Mouse (Mus musculus) myocyte (in vitro differentiated cells): ENCODE measurements around the gene Gm11213. TPM values are rescaled to one million over a fixed set of nuclear protein-coding genes. Genes with fewer than 3 reads are reported as not detected.

Source experiments
- H3K27me3 ChIP-seq: one replicate; pipeline ENCODE4 v1.6.1; 2011; ENCODE audit not compliant: control insufficient read depth, insufficient read depth, insufficient read length
- H3K36me3 ChIP-seq: one replicate; pipeline ENCODE4 v1.6.1; 2011; ENCODE audit not compliant: control insufficient read depth, insufficient read depth
- H3K4me2 ChIP-seq: one replicate; pipeline ENCODE4 v1.6.1; 2011; ENCODE audit warnings: low read depth, control low read depth
- H3K4me3 ChIP-seq: one replicate; pipeline ENCODE4 v1.5.1; 2011; ENCODE audit warnings: mild to moderate bottlenecking, control low read depth, moderate library complexity
- H3K79me2 ChIP-seq: one replicate; pipeline ENCODE4 v1.6.1; 2011; ENCODE audit not compliant: control insufficient read depth, insufficient read depth
- H3ac ChIP-seq: one replicate; pipeline ENCODE4 v1.6.1; 2011; ENCODE audit not compliant: control insufficient read depth, insufficient read length
- CEBPB ChIP-seq: IDR thresholded peaks from 2 replicates; pipeline ENCODE4 v1.6.1; 2011; ENCODE audit warnings: mild to moderate bottlenecking, moderate library complexity; ENCODE audit not compliant: poor library complexity, insufficient read depth, severe bottlenecking
- E2F4 ChIP-seq: IDR thresholded peaks from one replicate; pipeline ENCODE4 v1.6.1; 2011; ENCODE audit warnings: mild to moderate bottlenecking, control low read depth, moderate library complexity; ENCODE audit not compliant: insufficient read depth
- MAX ChIP-seq: IDR thresholded peaks from one replicate; pipeline ENCODE4 v1.6.1; 2011; ENCODE audit warnings: low read depth, mild to moderate bottlenecking, control low read depth
- MYOD1 ChIP-seq, 3 experiments: IDR thresholded peaks; one replicate each; pipeline ENCODE4 v1.6.1; 2011; ENCODE audit warnings: control low read depth in 2 of 3, low read depth in 2 of 3, mild to moderate bottlenecking in 2 of 3, moderate library complexity in 1 of 3; ENCODE audit not compliant: insufficient read length in 2 of 3, control insufficient read depth in 1 of 3
- MYOG ChIP-seq, 3 experiments: IDR thresholded peaks; one replicate each; pipeline ENCODE4 v1.6.1; 2011; ENCODE audit warnings: control low read depth in 2 of 3, low read depth in 2 of 3, mild to moderate bottlenecking in 2 of 3; ENCODE audit not compliant: insufficient read length in 2 of 3, control insufficient read depth in 1 of 3, insufficient read depth in 1 of 3
- POLR2A ChIP-seq: IDR thresholded peaks from one replicate; pipeline ENCODE4 v1.6.1; 2011; ENCODE audit warnings: low read depth, mild to moderate bottlenecking, control low read depth, moderate library complexity; ENCODE audit not compliant: insufficient read length
- POLR2AphosphoS2 ChIP-seq: IDR thresholded peaks from one replicate; pipeline ENCODE4 v1.6.1; 2011; ENCODE audit warnings: low read depth, control low read depth; ENCODE audit not compliant: insufficient read length
- REST ChIP-seq: IDR thresholded peaks from one replicate; pipeline ENCODE4 v1.6.1; 2011; ENCODE audit warnings: mild to moderate bottlenecking, control low read depth, moderate library complexity; ENCODE audit not compliant: insufficient read depth, insufficient read length
- SRF ChIP-seq: IDR thresholded peaks from one replicate; pipeline ENCODE4 v1.6.1; 2011; ENCODE audit warnings: low read depth; ENCODE audit not compliant: control insufficient read depth, insufficient read length
- TCF12 ChIP-seq: IDR thresholded peaks from one replicate; pipeline ENCODE4 v1.6.1; 2011; ENCODE audit warnings: mild to moderate bottlenecking, control low read depth; ENCODE audit not compliant: poor library complexity, insufficient read depth, severe bottlenecking
- TCF3 ChIP-seq: IDR thresholded peaks from one replicate; pipeline ENCODE4 v1.6.1; 2011; ENCODE audit warnings: low read depth, control low read depth; ENCODE audit not compliant: insufficient read length
- USF1 ChIP-seq: IDR thresholded peaks from one replicate; pipeline ENCODE4 v1.6.1; 2011; ENCODE audit warnings: low read depth, mild to moderate bottlenecking, control low read depth, moderate library complexity
- polyA plus RNA-seq: library from polyadenylated mRNA; unstranded; fragments of >200 nt; fragmentation: generic; extraction: Trizol; gene quantifications from one replicate; pipeline ENCODE4 v1.2.1, GENCODE M21; 2012; ENCODE audit warnings: missing spikeins

The Gm11213 gene
- polyA plus RNA-seq, 1 experiment: not detected

GRCm38 (mm10) chr4:63608391-63608790 lies 3.3 kb upstream of the Gm11213 start:
- Histone ChIP-seq H3K36me3 (no peaks in the 10 kb centered on the region), H3K79me2 (no peaks in the 10 kb centered on the region), H3K4me3 (no peak overlapping the region), H3K4me2 (no peak overlapping the region), H3ac (no peak overlapping the region), H3K27me3 (no peaks in the 10 kb centered on the region)
- TF ChIP-seq USF1 (peak; percentile 8), MYOD1 (IDR thresholded peaks at IDR 0.05; ENCODE audit: control insufficient read depth in 1 of 3, insufficient read length in 2 of 3, low read depth in 2 of 3) (no peak)

DNA sequence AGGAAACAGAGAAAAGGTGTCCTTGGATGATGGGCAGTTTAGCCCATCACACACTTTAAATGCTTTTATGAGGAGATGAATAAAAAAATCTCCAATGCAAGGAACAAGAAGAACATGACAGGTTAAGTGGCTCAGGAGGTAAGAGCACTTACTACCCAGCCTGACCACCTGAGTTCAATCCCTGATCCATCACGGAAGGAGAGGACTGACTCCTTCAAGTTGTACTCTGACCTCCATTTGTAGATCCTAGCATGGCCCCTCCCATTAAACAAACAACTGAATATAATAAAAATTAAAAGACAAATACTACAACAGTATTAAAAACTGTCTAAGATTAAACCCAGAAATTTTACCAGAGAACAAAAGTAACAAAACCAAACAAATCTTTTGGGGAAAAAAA lies 907 bp upstream of the Gm11213 start:
- Histone ChIP-seq H3ac (no peak overlapping the region), H3K27me3 (no peaks in the 10 kb centered on the region), H3K4me3 (no peak overlapping the region), H3K79me2 (no peaks in the 10 kb centered on the region), H3K36me3 (no peaks in the 10 kb centered on the region), H3K4me2 (no peak overlapping the region)
- TF ChIP-seq TCF12: no peak
- TF ChIP-seq TCF3: no peak
- no peak for TF ChIP-seq MYOD1 (IDR thresholded peaks at IDR 0.05; ENCODE audit: control insufficient read depth in 1 of 3, insufficient read length in 2 of 3, low read depth in 2 of 3)
- TF ChIP-seq USF1: no peak
- TF ChIP-seq E2F4: no peak
- TF ChIP-seq MAX: no peak
- TF ChIP-seq SRF: no peak
- TF ChIP-seq POLR2A: no peak
- no peak for TF ChIP-seq REST
- no peak for TF ChIP-seq MYOG (IDR thresholded peaks at IDR 0.05; ENCODE audit: control insufficient read depth in 1 of 3, insufficient read depth in 1 of 3, insufficient read length in 2 of 3, low read depth in 2 of 3)
- no peak for TF ChIP-seq POLR2AphosphoS2
- no peak for TF ChIP-seq CEBPB

- H3ac ChIP-seq: no peak overlapping the region
- no peak overlapping the region for H3K4me2 ChIP-seq
- H3K4me3 ChIP-seq: no peak overlapping the region
- H3K27me3 ChIP-seq: no peaks in the 10 kb centered on the region
- no peak for TF ChIP-seq MAX
- no peak for TF ChIP-seq REST
- no peak for TF ChIP-seq TCF3
- TF ChIP-seq TCF12: no peak
- no peak for TF ChIP-seq E2F4
- TF ChIP-seq POLR2AphosphoS2: no peak
- no peak for TF ChIP-seq MYOD1 (IDR thresholded peaks at IDR 0.05; ENCODE audit: control insufficient read depth in 1 of 3, insufficient read length in 2 of 3, low read depth in 2 of 3)
- H3K36me3 ChIP-seq: no peaks in the 10 kb centered on the region
- H3K79me2 ChIP-seq: no peaks in the 10 kb centered on the region
These were observed 484 bp upstream of the Gm11213 start for GRCm38 (mm10) chr4:63605545-63605944.

DNA sequence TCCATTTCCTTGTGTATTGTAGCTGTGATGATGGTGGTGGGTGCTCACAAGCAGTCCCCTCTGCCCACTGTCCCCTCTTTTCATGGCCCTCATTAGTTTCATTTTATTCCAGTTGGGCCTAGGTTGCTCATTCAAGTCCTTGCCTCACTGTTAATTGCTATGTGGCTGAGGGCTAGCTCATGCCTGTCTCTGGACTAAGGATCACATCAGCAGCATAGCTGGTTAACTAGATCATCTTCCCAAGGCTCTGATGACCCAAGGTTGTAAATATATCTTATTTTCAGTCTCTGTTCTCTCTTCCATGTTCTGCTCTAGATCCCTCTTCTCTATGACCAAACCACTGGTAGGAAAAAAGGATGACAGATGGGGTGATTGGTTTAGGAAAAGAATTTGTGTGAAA lies 3.8 kb downstream of the Gm11213 start:
- Histone ChIP-seq H3K27me3 (no peaks in the 10 kb centered on the region), H3K4me3 (no peak overlapping the region)

GRCm38 (mm10) chr4:63600786-63601185 lies 4.3 kb downstream of the Gm11213 start:
- Histone ChIP-seq H3K4me2 (no peak overlapping the region), H3K36me3 (no peaks in the 10 kb centered on the region), H3K4me3 (no peak overlapping the region), H3K27me3 (no peaks in the 10 kb centered on the region), H3K79me2 (no peaks in the 10 kb centered on the region), H3ac (no peak overlapping the region)
- no peak for TF ChIP-seq MYOD1 (IDR thresholded peaks at IDR 0.05; ENCODE audit: control insufficient read depth in 1 of 3, insufficient read length in 2 of 3, low read depth in 2 of 3)
- no peak for TF ChIP-seq POLR2AphosphoS2
- no peak for TF ChIP-seq MAX
- TF ChIP-seq REST: no peak
- no peak for TF ChIP-seq SRF
- TF ChIP-seq POLR2A: no peak
- no peak for TF ChIP-seq E2F4
- TF ChIP-seq TCF12: no peak
- TF ChIP-seq USF1: no peak
- no peak for TF ChIP-seq CEBPB
- TF ChIP-seq MYOG (IDR thresholded peaks at IDR 0.05; ENCODE audit: control insufficient read depth in 1 of 3, insufficient read depth in 1 of 3, insufficient read length in 2 of 3, low read depth in 2 of 3): no peak
- no peak for TF ChIP-seq TCF3

More for the DNA sequence above, 3.8 kb downstream of the Gm11213 start:
- H3ac ChIP-seq: no peak overlapping the region
- no peaks in the 10 kb centered on the region for H3K79me2 ChIP-seq
- no peak overlapping the region for H3K4me2 ChIP-seq
- H3K36me3 ChIP-seq: no peaks in the 10 kb centered on the region
- TF ChIP-seq MYOD1 (IDR thresholded peaks at IDR 0.05; ENCODE audit: control insufficient read depth in 1 of 3, insufficient read length in 2 of 3, low read depth in 2 of 3): no peak
- no peak for TF ChIP-seq REST
- TF ChIP-seq POLR2AphosphoS2: no peak
- TF ChIP-seq POLR2A: no peak
- no peak for TF ChIP-seq E2F4
- no peak for TF ChIP-seq TCF12
- TF ChIP-seq SRF: no peak
- no peak for TF ChIP-seq CEBPB
- no peak for TF ChIP-seq MYOG (IDR thresholded peaks at IDR 0.05; ENCODE audit: control insufficient read depth in 1 of 3, insufficient read depth in 1 of 3, insufficient read length in 2 of 3, low read depth in 2 of 3)
- TF ChIP-seq USF1: no peak
- TF ChIP-seq MAX: no peak
- TF ChIP-seq TCF3: no peak
